Mouse (Mus musculus) lung, postnatal 0 days (tissue): ENCODE measurements around the gene C87436. TPM values are rescaled to one million over a fixed set of nuclear protein-coding genes. Genes with fewer than 3 reads are reported as not detected.
"Not testable (repeated sequence)": the region's sequence is repeated elsewhere in the genome, so short reads cannot be mapped to it uniquely, and the experiment has no call there.

Experiments
- ATAC-seq: fragments of 200-750 bp; cut with Nextera tagmentation; 2 replicates; pipeline ENCODE4 v1.8.0; 2017; ENCODE audit warnings: moderate library complexity
- DNase-seq: peaks from one replicate; pipeline ENCODE4 v3.0.0-alpha.2; 2016; ENCODE audit warnings: low spot score
- H3K27ac ChIP-seq: fragments of 300-500 bp; sonication (generic); 2 replicates; pipeline ENCODE4 v1.5.1; 2014; ENCODE audit warnings: antibody characterized with exemption, mild to moderate bottlenecking, low read length, mixed read lengths
- H3K27me3 ChIP-seq: fragments of 300-500 bp; sonication (generic); replicated peaks from 2 replicates; pipeline ENCODE4 v1.6.1; 2014; ENCODE audit warnings: low read length, mixed read lengths; ENCODE audit not compliant: insufficient read depth
- H3K36me3 ChIP-seq: fragments of 300-500 bp; sonication (generic); 2 replicates; pipeline ENCODE4 v1.6.1; 2014; ENCODE audit warnings: low read length, mixed read lengths; ENCODE audit not compliant: insufficient read depth
- H3K4me1 ChIP-seq: fragments of 300-500 bp; sonication (generic); 2 replicates; pipeline ENCODE4 v1.6.1; 2014; ENCODE audit warnings: antibody characterized with exemption, low read depth, low read length, mixed read lengths; ENCODE audit not compliant: insufficient read depth
- H3K4me2 ChIP-seq: fragments of 300-500 bp; sonication (generic); replicated peaks from 2 replicates; pipeline ENCODE4 v1.6.1; 2014; ENCODE audit warnings: low read depth, mild to moderate bottlenecking, low read length, moderate library complexity, mixed read lengths
- H3K4me3 ChIP-seq: fragments of 300-500 bp; sonication (generic); 2 replicates; pipeline ENCODE4 v1.5.1; 2014; ENCODE audit warnings: low read depth, low read length
- H3K9ac ChIP-seq: fragments of 300-500 bp; sonication (generic); replicated peaks from 2 replicates; pipeline ENCODE4 v1.6.1; 2014; ENCODE audit warnings: low read depth, mild to moderate bottlenecking
- H3K9me3 ChIP-seq: fragments of 300-500 bp; sonication (generic); 2 replicates; pipeline ENCODE4 v1.6.1; 2016; ENCODE audit warnings: low read length, mixed read lengths
- CTCF ChIP-seq: IDR thresholded peaks from 2 replicates; pipeline ENCODE4 v1.5.1; 2016; ENCODE audit warnings: antibody characterized with exemption, mild to moderate bottlenecking
- EP300 ChIP-seq: IDR thresholded peaks from 2 replicates; pipeline ENCODE4 v1.6.1; 2016; ENCODE audit warnings: antibody characterized with exemption, mild to moderate bottlenecking, control low read depth
- WGBS: fragments of 180-500 bp; shearing (Covaris S2); extraction: QIAGEN DNeasy Blood & Tissue Kit; methylation state at CpG from one replicate; pipeline ENCODE4 v1.1.7; 2014; 5-methylcytosine and 5-hydroxymethylcytosine counted together
- polyA plus RNA-seq: library from polyadenylated mRNA; unstranded; fragments of >200 nt; fragmentation: Nextera tagmentation; extraction: Ambion mirVana; gene quantifications from 2 replicates; pipeline ENCODE4 v1.2.1, GENCODE M21; 2015

Gene C87436
- polyA plus RNA-seq, 1 experiment from 2014 or later: 23.5 TPM

DNA sequence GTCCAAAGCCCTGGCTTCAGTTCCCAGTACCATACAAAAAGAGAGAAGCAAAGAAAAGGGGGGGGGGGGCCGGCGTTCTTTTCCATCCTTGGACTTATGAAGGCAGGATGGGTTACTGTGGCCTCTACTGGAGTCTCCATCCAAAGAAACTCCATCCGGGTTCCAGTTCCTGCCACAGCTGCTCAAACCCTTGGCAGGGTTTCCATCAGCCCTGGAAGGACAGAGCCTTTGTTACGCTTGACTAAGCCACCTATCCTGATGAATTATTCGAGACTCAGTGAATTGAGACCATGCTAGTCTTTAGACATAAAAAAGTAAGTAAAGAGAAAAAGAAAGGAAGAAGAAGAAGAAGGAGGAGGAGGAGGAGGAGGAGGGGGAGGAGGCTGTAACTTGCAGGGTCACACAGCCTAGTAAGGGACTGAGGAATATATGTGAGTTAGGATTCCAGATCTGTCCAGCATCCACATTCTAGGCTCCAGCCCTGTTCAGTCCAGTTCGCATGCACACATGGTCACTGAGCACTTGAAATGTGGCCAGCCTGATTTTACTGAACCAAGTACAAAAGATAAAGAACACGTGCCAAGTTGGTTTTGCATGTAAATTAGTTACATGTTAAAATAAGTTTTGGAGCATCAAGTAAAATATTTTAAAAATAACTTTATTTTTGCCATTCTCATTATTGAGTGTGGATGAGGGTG, 47.9 kb downstream of the C87436 start:
- WGBS: 81% methylated on average over 7 of the region's 7 CpGs
- Histone ChIP-seq H3K27ac (peak overlapping the region; percentile 94; the same call in 1 of the 2 replicates), H3K9ac (no peak overlapping the region), H3K27me3 (no peaks in the 10 kb centered on the region), H3K4me1 (peaks cover 11% of the 10 kb centered on the region), H3K36me3 (no peaks in the 10 kb centered on the region), H3K9me3 (no peaks in the 10 kb centered on the region), H3K4me2 (no peak overlapping the region), H3K4me3 (no peak overlapping the region)
- no peak for TF ChIP-seq CTCF
- no peak for TF ChIP-seq EP300
- ATAC-seq (no peak), DNase-seq (no peak)

DNA sequence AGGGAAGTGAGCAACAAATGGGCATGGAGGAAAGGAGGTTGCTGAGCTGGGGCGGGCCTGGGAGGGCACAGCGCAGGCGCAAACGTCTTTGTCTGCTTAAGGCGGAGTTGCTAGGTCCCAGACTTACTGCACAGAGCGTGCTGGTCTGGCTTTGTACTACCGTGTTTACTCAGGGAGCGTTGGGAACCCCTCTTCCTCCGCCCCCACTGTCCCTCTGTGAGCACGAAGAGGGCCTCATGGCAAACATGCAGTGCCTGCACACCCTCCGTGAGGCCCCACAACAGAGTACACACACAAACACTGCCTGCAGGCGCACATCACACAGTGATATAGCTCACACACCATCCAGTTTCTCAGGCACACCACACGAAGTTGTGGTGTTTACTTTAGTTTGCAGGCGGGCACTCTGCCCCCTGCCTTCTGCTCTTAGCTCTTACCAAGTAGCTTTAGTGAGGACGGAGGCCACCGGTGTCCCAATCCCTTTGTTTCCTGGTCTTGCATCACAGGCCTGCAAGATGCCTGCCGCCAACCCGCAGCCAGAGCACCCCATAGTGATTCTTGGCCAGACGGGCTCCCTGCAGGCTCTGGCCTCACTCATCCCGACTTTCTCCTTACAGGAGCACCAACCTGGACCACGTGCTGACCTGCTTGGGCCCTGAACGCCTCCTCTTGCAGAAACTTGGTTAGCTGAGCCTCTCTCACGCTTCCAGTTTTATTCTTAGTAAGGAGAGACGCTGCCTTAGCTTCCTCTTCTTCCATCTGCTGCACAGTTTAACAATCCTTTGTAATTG, 49.4 kb downstream of the C87436 start:
- no peaks in the 10 kb centered on the region for H3K9me3 ChIP-seq
- H3K36me3 ChIP-seq: no peaks in the 10 kb centered on the region
- H3K4me3 ChIP-seq: no peak overlapping the region
- H3K9ac ChIP-seq: peak overlapping the region; percentile 2; the same call in 1 of the 2 replicates
- H3K4me2 ChIP-seq: peak overlapping the region; percentile 53
- H3K27ac ChIP-seq: peak overlapping the region; percentile 94
- peaks cover 11% of the 10 kb centered on the region for H3K4me1 ChIP-seq
- WGBS: 2% methylated on average over 24 of the region's 24 CpGs
- DNase-seq (peak; percentile 97), ATAC-seq (peak; percentile 96)
- TF ChIP-seq CTCF (peak; percentile 69), EP300 (no peak)
- no peaks in the 10 kb centered on the region for H3K27me3 ChIP-seq

DNA sequence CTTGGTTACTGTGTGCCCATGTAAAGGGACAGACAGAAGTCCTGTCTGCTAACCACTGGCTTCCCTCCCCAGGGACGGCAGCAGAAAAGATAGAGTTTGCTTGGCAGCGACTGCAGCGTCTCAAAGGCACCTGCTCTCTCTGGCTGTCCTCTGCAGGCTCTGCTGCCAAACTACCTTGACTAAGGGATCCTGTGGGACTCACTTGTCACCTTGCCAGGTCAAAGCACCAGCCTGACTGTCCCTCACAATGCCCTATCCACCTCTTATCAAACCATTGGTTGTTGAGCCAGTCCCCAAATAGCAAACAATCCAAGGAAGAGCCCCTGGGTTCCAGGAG, 49.9 kb downstream of the C87436 start:
- no peaks in the 10 kb centered on the region for H3K27me3 ChIP-seq
- 0 out of 2 replicates have a peak overlapping the region, but pooled peaks have one; percentile 2 for H3K9ac ChIP-seq
- no peak for TF ChIP-seq EP300
- TF ChIP-seq CTCF: no peak
- H3K27ac ChIP-seq: peak overlapping the region; percentile 94
- WGBS: 37% methylated on average over 3 of the region's 3 CpGs
- DNase-seq (no peak), ATAC-seq (no peak)
- no peaks in the 10 kb centered on the region for H3K9me3 ChIP-seq
- no peak overlapping the region for H3K4me2 ChIP-seq
- no peak overlapping the region for H3K4me3 ChIP-seq
- H3K36me3 ChIP-seq: no peaks in the 10 kb centered on the region
- peaks cover 11% of the 10 kb centered on the region for H3K4me1 ChIP-seq

DNA sequence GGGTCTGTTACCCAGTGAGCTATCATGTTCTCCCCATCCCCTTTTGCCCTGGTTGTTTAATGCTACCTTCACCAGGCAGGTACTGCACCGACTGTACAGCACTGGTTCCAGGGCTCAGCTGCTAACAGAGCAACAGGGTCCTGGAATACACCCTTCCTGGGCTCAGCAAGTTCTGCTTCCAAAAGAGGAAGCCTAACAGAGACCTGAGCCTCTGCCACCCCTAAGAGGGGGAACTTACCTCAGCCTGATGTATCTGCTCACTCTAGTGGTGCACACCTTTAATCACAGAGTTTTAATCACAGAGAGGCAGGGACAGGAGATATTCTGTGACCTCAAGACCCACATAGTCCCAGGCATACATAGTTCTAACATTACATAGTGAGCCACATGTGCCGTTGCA, 51.8 kb downstream of the C87436 start:
- no peaks in the 10 kb centered on the region for H3K9me3 ChIP-seq
- no peaks in the 10 kb centered on the region for H3K27me3 ChIP-seq
- no peak overlapping the region for H3K4me3 ChIP-seq
- WGBS: 95% methylated on average over 2 of the region's 2 CpGs
- H3K4me2 ChIP-seq: no peak overlapping the region
- no peak overlapping the region for H3K27ac ChIP-seq
- peaks cover 17% of the 10 kb centered on the region for H3K4me1 ChIP-seq
- no peak for DNase-seq
- no peak for ATAC-seq
- no peaks in the 10 kb centered on the region for H3K36me3 ChIP-seq
- TF ChIP-seq CTCF (no peak), EP300 (no peak)
- no peak overlapping the region for H3K9ac ChIP-seq

DNA sequence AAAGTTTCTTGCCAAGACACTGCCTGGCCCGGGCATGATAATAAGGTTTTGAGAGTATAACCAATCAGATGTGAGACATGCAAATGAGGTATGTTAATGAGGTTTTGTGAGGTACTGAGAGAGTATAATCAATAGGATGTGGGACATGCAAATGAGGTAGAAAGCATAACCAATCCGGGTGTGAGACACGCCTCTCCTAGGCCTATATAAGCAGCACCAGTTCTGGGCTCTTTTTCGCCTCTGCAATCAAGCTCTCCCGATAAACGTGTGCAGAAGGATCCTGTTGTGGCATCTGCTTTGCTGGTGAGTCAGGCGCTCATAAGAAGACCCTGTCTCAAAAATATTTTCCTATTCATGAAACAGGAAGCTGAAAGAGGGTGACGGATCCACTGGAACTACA, 52.2 kb downstream of the C87436 start:
- ATAC-seq, H3K4me3 ChIP-seq, H3K27ac ChIP-seq, H3K9me3 ChIP-seq, DNase-seq, H3K36me3 ChIP-seq, H3K27me3 ChIP-seq, H3K9ac ChIP-seq, H3K4me2 ChIP-seq: not testable (repeated sequence)
- WGBS: 89% methylated on average over 8 of the region's 8 CpGs
- peaks cover 17% of the 10 kb centered on the region for H3K4me1 ChIP-seq

DNA sequence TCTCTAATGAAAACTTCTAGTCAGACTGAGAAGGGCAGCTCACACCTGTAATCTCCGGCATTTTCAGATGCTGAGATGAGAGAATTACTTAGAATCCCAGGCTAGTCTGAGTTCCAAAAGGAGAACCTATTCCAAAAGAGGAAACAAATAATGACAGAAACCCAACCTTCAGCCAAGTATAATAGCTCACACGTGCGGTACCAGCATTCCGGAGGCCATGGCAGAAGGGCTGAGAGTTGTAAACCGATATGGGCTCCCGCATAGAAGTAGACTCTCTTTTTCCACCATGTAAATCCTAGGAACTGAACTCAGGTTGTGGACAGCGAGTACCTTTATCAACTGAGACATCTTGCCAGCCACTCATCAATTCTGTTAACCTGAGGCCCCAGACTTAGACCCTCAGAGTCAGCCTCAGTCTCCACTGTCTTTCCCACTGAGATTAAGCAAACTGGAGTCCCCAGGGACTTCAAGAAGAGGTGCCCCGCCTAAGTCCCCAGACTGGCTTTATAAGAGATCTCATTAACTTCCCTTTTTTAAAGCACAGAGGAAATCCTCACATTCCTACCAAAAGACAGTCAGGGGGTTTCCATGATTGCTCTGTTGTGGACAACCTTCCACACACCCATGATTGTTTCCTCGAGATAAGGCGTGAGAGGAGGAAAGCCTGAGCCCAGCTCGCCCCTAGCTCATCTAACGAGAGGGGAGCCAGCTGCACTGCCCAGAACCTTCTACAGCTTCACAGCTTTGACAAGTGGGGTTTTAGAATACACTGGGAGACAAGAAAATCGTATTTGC, 55.5 kb downstream of the C87436 start:
- Histone ChIP-seq H3K9me3 (no peaks in the 10 kb centered on the region), H3K27me3 (no peaks in the 10 kb centered on the region), H3K36me3 (no peaks in the 10 kb centered on the region), H3K4me1 (peaks cover 18% of the 10 kb centered on the region; the same call in 1 of the 2 replicates), H3K4me3 (no peak overlapping the region), H3K9ac (peak overlapping the region; percentile 16; the same call in 1 of the 2 replicates), H3K27ac (no peak overlapping the region), H3K4me2 (no peak overlapping the region)
- DNase-seq (no peak), ATAC-seq (no peak)
- TF ChIP-seq CTCF: no peak
- TF ChIP-seq EP300: no peak
- 40% methylated on average over 13 of the region's 13 CpGs for WGBS
